Mouse (Mus musculus) urinary bladder, postnatal 10 days (tissue): ENCODE results near the gene Abcg5.

Experiments used
- DNase-seq: peaks from one replicate; pipeline ENCODE4 v3.0.0; 2022; ENCODE audit warnings: low spot score

Gene Abcg5

GRCm38 (mm10) chr17:84644292-84645050 lies 38.3 kb downstream of the Abcg5 start:
- no peak for DNase-seq

- DNase-seq: no peak
Measured at GRCm38 (mm10) chr17:84642324-84642723, 40.5 kb downstream of the Abcg5 start.

- no peak for DNase-seq
Measured at GRCm38 (mm10) chr17:84641893-84642292, 40.9 kb downstream of the Abcg5 start.

GRCm38 (mm10) chr17:84639796-84640378 lies 42.9 kb downstream of the Abcg5 start:
- DNase-seq: no peak

GRCm38 (mm10) chr17:84637971-84638370 lies 44.8 kb downstream of the Abcg5 start:
- no peak for DNase-seq

- no peak for DNase-seq
Measured at GRCm38 (mm10) chr17:84636328-84636727, 46.5 kb downstream of the Abcg5 start.

- no peak for DNase-seq
Measured at GRCm38 (mm10) chr17:84633443-84633842, 49.4 kb downstream of the Abcg5 start.

- DNase-seq: no peak
Measured at GRCm38 (mm10) chr17:84631836-84632235, 51.0 kb downstream of the Abcg5 start.

GRCm38 (mm10) chr17:84628611-84629010 lies 54.2 kb downstream of the Abcg5 start:
- no peak for DNase-seq

GRCm38 (mm10) chr17:84627721-84628120 lies 55.1 kb downstream of the Abcg5 start:
- DNase-seq: no peak

GRCm38 (mm10) chr17:84626857-84627305 lies 55.9 kb downstream of the Abcg5 start:
- DNase-seq: no peak

GRCm38 (mm10) chr17:84626276-84626856 lies 56.4 kb downstream of the Abcg5 start, which contains the start of gene Dync2li1:
TSS of gene Dync2li1 (plus strand) at chr17:84626496.
- peak; percentile 61 for DNase-seq

GRCm38 (mm10) chr17:84622873-84623272 lies 59.9 kb downstream of the Abcg5 start:
- DNase-seq: no peak

GRCm38 (mm10) chr17:84622028-84622427 lies 60.8 kb downstream of the Abcg5 start:
- DNase-seq: no peak

- no peak for DNase-seq
Measured at GRCm38 (mm10) chr17:84621209-84621608, 61.6 kb downstream of the Abcg5 start.

GRCm38 (mm10) chr17:84620610-84621009 lies 62.2 kb downstream of the Abcg5 start:
- DNase-seq: no peak

GRCm38 (mm10) chr17:84620076-84620475 lies 62.7 kb downstream of the Abcg5 start:
- DNase-seq: no peak

GRCm38 (mm10) chr17:84619112-84619511 lies 63.7 kb downstream of the Abcg5 start:
- no peak for DNase-seq

- no peak for DNase-seq
Measured at GRCm38 (mm10) chr17:84617953-84618352, 64.9 kb downstream of the Abcg5 start.

GRCm38 (mm10) chr17:84616526-84617074 lies 66.2 kb downstream of the Abcg5 start:
- no peak for DNase-seq

- no peak for DNase-seq
Measured at GRCm38 (mm10) chr17:84615811-84616210, 67.0 kb downstream of the Abcg5 start.

- no peak for DNase-seq
Measured at GRCm38 (mm10) chr17:84611971-84612370, 70.8 kb downstream of the Abcg5 start.

GRCm38 (mm10) chr17:84611500-84611899 lies 71.3 kb downstream of the Abcg5 start:
- no peak for DNase-seq
